Mouse (Mus musculus): ENCODE data around the gene Jak1. TPM values are rescaled to one million over a fixed set of nuclear protein-coding genes. Genes with fewer than 3 reads are reported as not detected.

Gene Jak1
- polyA plus RNA-seq, 1 experiment, result 55.9 TPM

- Histone ChIP-seq H3K9ac (ENCODE audit: low read depth, poor library complexity, severe bottlenecking) (no peak overlapping the region), H3K9me3 (replicated peaks; ENCODE audit: control insufficient read depth, insufficient read depth, low read length, poor library complexity, severe bottlenecking) (no peaks in the 10 kb centered on the region), H3K36me3 (ENCODE audit: control insufficient read depth, insufficient read depth, low read length, poor library complexity, severe bottlenecking) (no peaks in the 10 kb centered on the region), H3K27me3 (ENCODE audit: control insufficient read depth, insufficient read depth, low read length, poor library complexity, severe bottlenecking) (no peaks in the 10 kb centered on the region), H3K4me3 (ENCODE audit: low read depth, low read length) (no peak overlapping the region), H3K4me1 (ENCODE audit: control insufficient read depth, insufficient read depth, low read length) (no peaks in the 10 kb centered on the region), H3K27ac (ENCODE audit: insufficient read depth, low read length) (no peak overlapping the region)
- TF ChIP-seq POLR2A (IDR thresholded peaks at IDR 0.05; ENCODE audit: insufficient read depth, low read length), result no peak
- TF ChIP-seq EP300 (IDR thresholded peaks at IDR 0.05; ENCODE audit: insufficient read depth, low read depth, low read length), result no peak
- no peak for TF ChIP-seq CTCF (IDR thresholded peaks at IDR 0.05; ENCODE audit: low read depth, low read length)
These were observed 48.8 kb downstream of the Jak1 start for GRCm38 (mm10) chr4:101216286-101216685.

- Histone ChIP-seq H3K9ac (ENCODE audit: low read depth, poor library complexity, severe bottlenecking) (no peak overlapping the region), H3K4me1 (ENCODE audit: control insufficient read depth, insufficient read depth, low read length) (no peaks in the 10 kb centered on the region), H3K36me3 (ENCODE audit: control insufficient read depth, insufficient read depth, low read length, poor library complexity, severe bottlenecking) (no peaks in the 10 kb centered on the region), H3K27ac (ENCODE audit: insufficient read depth, low read length) (no peak overlapping the region), H3K4me3 (ENCODE audit: low read depth, low read length) (no peak overlapping the region), H3K9me3 (replicated peaks; ENCODE audit: control insufficient read depth, insufficient read depth, low read length, poor library complexity, severe bottlenecking) (no peaks in the 10 kb centered on the region), H3K27me3 (ENCODE audit: control insufficient read depth, insufficient read depth, low read length, poor library complexity, severe bottlenecking) (no peaks in the 10 kb centered on the region)
- TF ChIP-seq CTCF (IDR thresholded peaks at IDR 0.05; ENCODE audit: low read depth, low read length) (no peak), POLR2A (IDR thresholded peaks at IDR 0.05; ENCODE audit: insufficient read depth, low read length) (no peak), EP300 (IDR thresholded peaks at IDR 0.05; ENCODE audit: insufficient read depth, low read depth, low read length) (no peak)
These were observed 51.6 kb downstream of the Jak1 start for GRCm38 (mm10) chr4:101213477-101213876.

- Histone ChIP-seq H3K9ac (ENCODE audit: low read depth, poor library complexity, severe bottlenecking) (no peak overlapping the region), H3K27me3 (ENCODE audit: control insufficient read depth, insufficient read depth, low read length, poor library complexity, severe bottlenecking) (no peaks in the 10 kb centered on the region), H3K4me3 (ENCODE audit: low read depth, low read length) (no peak overlapping the region), H3K4me1 (ENCODE audit: control insufficient read depth, insufficient read depth, low read length) (no peaks in the 10 kb centered on the region), H3K36me3 (ENCODE audit: control insufficient read depth, insufficient read depth, low read length, poor library complexity, severe bottlenecking) (no peaks in the 10 kb centered on the region), H3K27ac (ENCODE audit: insufficient read depth, low read length) (no peak overlapping the region), H3K9me3 (replicated peaks; ENCODE audit: control insufficient read depth, insufficient read depth, low read length, poor library complexity, severe bottlenecking) (no peaks in the 10 kb centered on the region)
- TF ChIP-seq CTCF (IDR thresholded peaks at IDR 0.05; ENCODE audit: low read depth, low read length), result no peak
- no peak for TF ChIP-seq POLR2A (IDR thresholded peaks at IDR 0.05; ENCODE audit: insufficient read depth, low read length)
These were observed 57.6 kb downstream of the Jak1 start for GRCm38 (mm10) chr4:101207492-101207891.

- Histone ChIP-seq H3K4me1 (ENCODE audit: control insufficient read depth, insufficient read depth, low read length) (no peaks in the 10 kb centered on the region), H3K27me3 (ENCODE audit: control insufficient read depth, insufficient read depth, low read length, poor library complexity, severe bottlenecking) (no peaks in the 10 kb centered on the region), H3K9me3 (replicated peaks; ENCODE audit: control insufficient read depth, insufficient read depth, low read length, poor library complexity, severe bottlenecking) (no peaks in the 10 kb centered on the region), H3K27ac (ENCODE audit: insufficient read depth, low read length) (no peak overlapping the region), H3K9ac (ENCODE audit: low read depth, poor library complexity, severe bottlenecking) (no peak overlapping the region), H3K36me3 (ENCODE audit: control insufficient read depth, insufficient read depth, low read length, poor library complexity, severe bottlenecking) (no peaks in the 10 kb centered on the region), H3K4me3 (ENCODE audit: low read depth, low read length) (no peak overlapping the region)
- TF ChIP-seq CTCF (IDR thresholded peaks at IDR 0.05; ENCODE audit: low read depth, low read length) (no peak), EP300 (IDR thresholded peaks at IDR 0.05; ENCODE audit: insufficient read depth, low read depth, low read length) (no peak), POLR2A (IDR thresholded peaks at IDR 0.05; ENCODE audit: insufficient read depth, low read length) (no peak)
These were observed 61.6 kb downstream of the Jak1 start for GRCm38 (mm10) chr4:101203518-101203917.

GRCm38 (mm10) chr4:101202626-101203025, 62.5 kb downstream of the Jak1 start:
- Histone ChIP-seq H3K27me3 (ENCODE audit: control insufficient read depth, insufficient read depth, low read length, poor library complexity, severe bottlenecking) (no peaks in the 10 kb centered on the region), H3K4me3 (ENCODE audit: low read depth, low read length) (no peak overlapping the region), H3K36me3 (ENCODE audit: control insufficient read depth, insufficient read depth, low read length, poor library complexity, severe bottlenecking) (no peaks in the 10 kb centered on the region), H3K27ac (ENCODE audit: insufficient read depth, low read length) (no peak overlapping the region), H3K9me3 (replicated peaks; ENCODE audit: control insufficient read depth, insufficient read depth, low read length, poor library complexity, severe bottlenecking) (no peaks in the 10 kb centered on the region), H3K4me1 (ENCODE audit: control insufficient read depth, insufficient read depth, low read length) (no peaks in the 10 kb centered on the region), H3K9ac (ENCODE audit: low read depth, poor library complexity, severe bottlenecking) (no peak overlapping the region)
- TF ChIP-seq POLR2A (IDR thresholded peaks at IDR 0.05; ENCODE audit: insufficient read depth, low read length) (no peak), EP300 (IDR thresholded peaks at IDR 0.05; ENCODE audit: insufficient read depth, low read depth, low read length) (no peak)

GRCm38 (mm10) chr4:101199433-101200081, 65.5 kb downstream of the Jak1 start:
- Histone ChIP-seq H3K36me3 (ENCODE audit: control insufficient read depth, insufficient read depth, low read length, poor library complexity, severe bottlenecking) (no peaks in the 10 kb centered on the region), H3K4me1 (ENCODE audit: control insufficient read depth, insufficient read depth, low read length) (no peaks in the 10 kb centered on the region), H3K9me3 (replicated peaks; ENCODE audit: control insufficient read depth, insufficient read depth, low read length, poor library complexity, severe bottlenecking) (no peaks in the 10 kb centered on the region), H3K4me3 (ENCODE audit: low read depth, low read length) (no peak overlapping the region), H3K27me3 (ENCODE audit: control insufficient read depth, insufficient read depth, low read length, poor library complexity, severe bottlenecking) (no peaks in the 10 kb centered on the region), H3K9ac (ENCODE audit: low read depth, poor library complexity, severe bottlenecking) (no peak overlapping the region), H3K27ac (ENCODE audit: insufficient read depth, low read length) (no peak overlapping the region)
- TF ChIP-seq POLR2A (IDR thresholded peaks at IDR 0.05; ENCODE audit: insufficient read depth, low read length), result no peak
- TF ChIP-seq CTCF (IDR thresholded peaks at IDR 0.05; ENCODE audit: low read depth, low read length), result no peak
- TF ChIP-seq EP300 (IDR thresholded peaks at IDR 0.05; ENCODE audit: insufficient read depth, low read depth, low read length), result no peak
